Mouse (Mus musculus) G1E (cell line): ENCODE data around the gene Kifc1. TPM values are rescaled to one million over a fixed set of nuclear protein-coding genes. Genes with fewer than 3 reads are reported as not detected.

ENCODE experiments used
- ATAC-seq: 2 replicates; pipeline ENCODE4 v1.8.0; 2016; ENCODE audit warnings: mild to moderate bottlenecking; ENCODE audit not compliant: insufficient number of reproducible peaks, poor library complexity, low FRiP score, severe bottlenecking; ENCODE audit errors: extremely low read depth
- DNase-seq: peaks from one replicate; pipeline ENCODE4 v3.0.0; 2012; ENCODE audit warnings: low spot score
- H3K27me3 ChIP-seq: 2 replicates; pipeline ENCODE4 v1.6.1; 2012; ENCODE audit warnings: mild to moderate bottlenecking, low read length, inconsistent platforms; ENCODE audit not compliant: insufficient read depth
- H3K36me3 ChIP-seq: replicated peaks from 2 replicates; pipeline ENCODE3; 2012; ENCODE audit warnings: mild to moderate bottlenecking, inconsistent platforms
- H3K4me1 ChIP-seq: 2 replicates; pipeline ENCODE4 v1.6.1; 2012; ENCODE audit warnings: low read depth, low read length, inconsistent platforms, mixed read lengths; ENCODE audit not compliant: insufficient read depth
- H3K4me3 ChIP-seq: 2 replicates; pipeline ENCODE4 v1.5.1; 2012; ENCODE audit warnings: low read depth, mild to moderate bottlenecking, inconsistent platforms, low read length, moderate library complexity, mixed read lengths
- H3K9me3 ChIP-seq: replicated peaks from 2 replicates; pipeline ENCODE4 v1.6.1; 2012; ENCODE audit warnings: inconsistent platforms
- CTCF ChIP-seq: IDR thresholded peaks from 2 replicates; pipeline ENCODE4 v1.5.1; 2012; ENCODE audit warnings: low read depth, low read length, inconsistent platforms, mixed read lengths
- GATA1 ChIP-seq: IDR thresholded peaks from 2 replicates; pipeline ENCODE4 v1.6.1; 2012; ENCODE audit warnings: borderline replicate concordance, low read length, inconsistent platforms, mixed read lengths
- GATA2 ChIP-seq: IDR thresholded peaks from 2 replicates; pipeline ENCODE4 v1.6.1; 2012; ENCODE audit warnings: low read depth, low read length, inconsistent platforms, borderline replicate concordance
- POLR2AphosphoS5 ChIP-seq: IDR thresholded peaks from 2 replicates; pipeline ENCODE4 v1.6.1; 2012; ENCODE audit warnings: low read depth, low read length, inconsistent platforms; ENCODE audit not compliant: insufficient replicate concordance
- TAL1 ChIP-seq: conservative IDR thresholded peaks from 2 replicates; pipeline ENCODE4 v1.6.1; 2012; ENCODE audit warnings: low read depth, low read length, inconsistent platforms, mixed read lengths
- polyA plus RNA-seq: library from polyadenylated mRNA; stranded (reverse); fragments of >175 nt; gene quantifications from 2 replicates; pipeline ENCODE4 v1.2.3, GENCODE M21; 2012
- total RNA-seq, 2 experiments: library from RNA; stranded (forward) in 1 of 2; stranded (reverse) in 1 of 2; fragments of 200-1000 nt in 1 of 2; fragments of >200 nt in 1 of 2; fragmentation: Nextera tagmentation in 1 of 2; gene quantifications; 2 replicates each; pipeline ENCODE4 v1.2.3; 2014 to 2017

Gene Kifc1
- total and polyA plus RNA-seq, 3 experiments = 33.7 to 76.6 (median 58.2) TPM

- no peak for ATAC-seq
- peaks cover 85% of the 10 kb centered on the region for H3K4me1 ChIP-seq
- H3K9me3 ChIP-seq = peaks cover 19% of the 10 kb centered on the region
- TF ChIP-seq POLR2AphosphoS5 (no peak), GATA2 (no peak), GATA1 (no peak), TAL1 (no peak), CTCF (no peak)
- peaks cover 73% of the 10 kb centered on the region for H3K36me3 ChIP-seq
- DNase-seq = no peak
- H3K27me3 ChIP-seq = no peaks in the 10 kb centered on the region
- H3K4me3 ChIP-seq = peak overlapping the region; percentile 67; the same call in 1 of the 2 replicates
Observed at GRCm38 (mm10) chr17:33914969-33915391, 24.5 kb upstream of the Kifc1 start.

GRCm38 (mm10) chr17:33913905-33914304 is 23.4 kb upstream of the Kifc1 start:
- no peak for DNase-seq
- H3K4me1 ChIP-seq = peaks cover 78% of the 10 kb centered on the region
- peaks cover 73% of the 10 kb centered on the region for H3K36me3 ChIP-seq
- no peak for TF ChIP-seq POLR2AphosphoS5
- TF ChIP-seq GATA2 = no peak
- TF ChIP-seq GATA1 = no peak
- no peak for TF ChIP-seq TAL1
- no peak for TF ChIP-seq CTCF
- no peaks in the 10 kb centered on the region for H3K27me3 ChIP-seq
- H3K9me3 ChIP-seq = peaks cover 19% of the 10 kb centered on the region
- peak overlapping the region; percentile 8; the same call in 1 of the 2 replicates for H3K4me3 ChIP-seq
- no peak for ATAC-seq

- no peak for DNase-seq
- H3K4me3 ChIP-seq = no peak overlapping the region; the same call in 1 of the 2 replicates
- ATAC-seq = no peak
- peaks cover 78% of the 10 kb centered on the region for H3K4me1 ChIP-seq
- peaks cover 16% of the 10 kb centered on the region for H3K9me3 ChIP-seq
- no peaks in the 10 kb centered on the region for H3K27me3 ChIP-seq
- TF ChIP-seq TAL1 (no peak), GATA2 (no peak), GATA1 (no peak), POLR2AphosphoS5 (no peak)
- H3K36me3 ChIP-seq = peaks cover 66% of the 10 kb centered on the region
Observed at GRCm38 (mm10) chr17:33913264-33913663, 22.8 kb upstream of the Kifc1 start.

DNA sequence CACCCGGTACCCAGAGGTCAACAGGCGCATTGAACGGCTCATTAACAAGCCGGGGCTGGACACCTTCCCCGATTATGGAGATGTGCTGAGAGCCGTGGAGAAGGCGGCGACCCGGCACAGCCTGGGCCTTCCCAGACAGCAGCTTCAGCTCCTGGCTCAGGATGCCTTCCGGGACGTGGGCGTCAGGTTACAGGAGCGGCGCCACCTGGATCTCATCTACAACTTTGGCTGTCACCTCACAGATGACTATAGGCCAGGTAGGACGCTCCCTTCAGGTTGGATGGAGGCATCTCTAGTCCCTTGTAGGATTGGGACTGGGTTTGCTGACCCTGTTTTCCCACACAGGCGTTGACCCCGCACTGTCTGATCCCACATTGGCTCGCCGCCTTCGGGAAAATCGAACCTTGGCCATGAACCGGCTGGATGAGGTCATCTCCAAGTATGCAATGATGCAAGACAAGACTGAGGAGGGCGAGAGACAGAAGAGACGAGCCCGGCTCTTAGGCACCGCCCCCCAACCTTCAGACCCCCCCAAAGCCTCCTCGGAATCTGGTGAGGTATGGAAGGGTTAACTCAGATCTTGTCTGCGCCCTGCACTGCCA is 21.5 kb upstream of the Kifc1 start:
- Histone ChIP-seq H3K9me3 (peaks cover 2% of the 10 kb centered on the region), H3K4me1 (peaks cover 75% of the 10 kb centered on the region), H3K27me3 (no peaks in the 10 kb centered on the region), H3K4me3 (peak overlapping the region; percentile 56; the same call in 1 of the 2 replicates), H3K36me3 (peaks cover 53% of the 10 kb centered on the region)
- DNase-seq = no peak
- no peak for ATAC-seq
- no peak for TF ChIP-seq CTCF
- TF ChIP-seq TAL1 = no peak
- TF ChIP-seq POLR2AphosphoS5 = no peak
- no peak for TF ChIP-seq GATA1
- TF ChIP-seq GATA2 = no peak

DNA sequence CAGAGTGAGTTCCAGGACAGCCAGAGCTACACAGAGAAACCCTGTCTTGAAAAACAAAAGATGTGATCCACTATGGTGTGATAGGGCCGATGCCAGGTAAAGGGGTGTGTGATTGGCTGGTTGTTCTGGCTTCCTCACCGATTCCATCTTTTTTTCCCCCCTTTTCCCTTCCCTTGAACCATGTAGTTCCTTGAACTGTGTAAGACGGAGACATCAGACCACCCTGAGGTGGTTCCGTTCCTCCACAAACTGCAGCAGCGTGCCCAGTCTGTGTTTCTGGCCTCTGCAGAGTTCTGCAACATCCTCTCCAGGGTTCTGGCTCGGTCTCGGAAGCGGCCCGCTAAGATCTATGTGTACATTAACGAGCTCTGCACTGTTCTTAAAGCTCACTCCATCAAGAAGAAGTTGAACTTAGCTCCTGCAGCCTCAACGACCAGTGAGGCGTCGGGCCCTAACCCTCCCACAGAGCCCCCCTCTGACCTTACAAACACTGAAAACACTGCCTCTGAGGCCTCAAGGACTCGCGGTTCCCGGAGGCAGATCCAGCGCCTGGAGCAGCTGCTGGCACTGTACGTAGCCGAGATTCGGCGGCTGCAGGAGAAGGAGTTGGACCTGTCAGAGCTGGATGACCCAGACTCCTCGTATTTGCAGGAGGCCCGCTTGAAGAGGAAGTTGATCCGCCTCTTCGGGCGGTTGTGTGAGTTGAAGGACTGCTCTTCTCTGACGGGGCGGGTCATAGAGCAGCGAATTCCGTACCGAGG is 20.8 kb upstream of the Kifc1 start:
- ATAC-seq = no peak
- Histone ChIP-seq H3K9me3 (no peaks in the 10 kb centered on the region), H3K4me1 (peaks cover 78% of the 10 kb centered on the region), H3K27me3 (no peaks in the 10 kb centered on the region), H3K36me3 (peaks cover 50% of the 10 kb centered on the region), H3K4me3 (peak overlapping the region; percentile 56; the same call in 1 of the 2 replicates)
- no peak for DNase-seq
- no peak for TF ChIP-seq CTCF
- no peak for TF ChIP-seq GATA2
- TF ChIP-seq GATA1 = no peak
- no peak for TF ChIP-seq TAL1
- no peak for TF ChIP-seq POLR2AphosphoS5
